Mouse (Mus musculus) limb, embryonic 10.5 days (tissue): ENCODE results near the gene Pip5kl1. TPM values are rescaled to one million over a fixed set of nuclear protein-coding genes. Genes with fewer than 3 reads are reported as not detected.

Experiments
- DNase-seq: peaks from one replicate; pipeline ENCODE4 v3.0.0-alpha.2; 2017; ENCODE audit warnings: low spot score
- H3K27ac ChIP-seq: fragments of 300-500 bp; sonication (generic); 2 replicates; pipeline ENCODE4 v1.5.1; 2016; ENCODE audit warnings: mild to moderate bottlenecking
- H3K27me3 ChIP-seq: fragments of 300-500 bp; sonication (generic); 2 replicates; pipeline ENCODE4 v1.6.1; 2016; ENCODE audit warnings: low read depth, mild to moderate bottlenecking; ENCODE audit not compliant: poor library complexity, severe bottlenecking
- H3K36me3 ChIP-seq: fragments of 300-500 bp; sonication (generic); 2 replicates; pipeline ENCODE4 v1.6.1; 2016; ENCODE audit warnings: mild to moderate bottlenecking, moderate library complexity
- H3K4me1 ChIP-seq: fragments of 300-500 bp; sonication (generic); 2 replicates; pipeline ENCODE4 v1.6.1; 2016
- H3K4me3 ChIP-seq: fragments of 300-500 bp; sonication (generic); 2 replicates; pipeline ENCODE4 v1.5.1; 2016; ENCODE audit warnings: mild to moderate bottlenecking, moderate library complexity
- H3K9me3 ChIP-seq: fragments of 300-500 bp; sonication (generic); replicated peaks from 2 replicates; pipeline ENCODE4 v1.6.1; 2016; ENCODE audit warnings: mild to moderate bottlenecking
- WGBS: fragments of 180-500 bp; shearing (Covaris S2); methylation state at CpG from one replicate; pipeline ENCODE4 v1.1.7; 2016; 5-methylcytosine and 5-hydroxymethylcytosine counted together
- polyA plus RNA-seq: library from polyadenylated mRNA; unstranded; fragments of >200 nt; fragmentation: Nextera tagmentation; extraction: Ambion mirVana; gene quantifications from 2 replicates; pipeline ENCODE4 v1.2.1, GENCODE M21; 2016

The Pip5kl1 gene
- polyA plus RNA-seq, 1 experiment from 2014 or later, result 2.7 TPM

GRCm38 (mm10) chr2:32597699-32598098, 23.1 kb downstream of the Pip5kl1 start:
- Histone ChIP-seq H3K4me3 (no peak overlapping the region), H3K27ac (0 out of 2 replicates have a peak overlapping the region, but pooled peaks have one; percentile 6), H3K9me3 (no peaks in the 10 kb centered on the region), H3K36me3 (peaks cover 42% of the 10 kb centered on the region), H3K27me3 (no peaks in the 10 kb centered on the region), H3K4me1 (peaks cover 17% of the 10 kb centered on the region)
- no peak for DNase-seq
- WGBS, result 84% methylated on average over 5 of the region's 5 CpGs

- Histone ChIP-seq H3K4me3 (no peak overlapping the region), H3K27ac (0 out of 2 replicates have a peak overlapping the region, but pooled peaks have one; percentile 14), H3K27me3 (no peaks in the 10 kb centered on the region), H3K9me3 (no peaks in the 10 kb centered on the region), H3K36me3 (peaks cover 42% of the 10 kb centered on the region), H3K4me1 (peaks cover 17% of the 10 kb centered on the region)
- DNase-seq, result no peak
- 96% methylated on average over 8 of the region's 8 CpGs for WGBS
Measured at GRCm38 (mm10) chr2:32598506-32598905, 23.9 kb downstream of the Pip5kl1 start.

GRCm38 (mm10) chr2:32599409-32599808, 24.8 kb downstream of the Pip5kl1 start, which contains the start of gene St6galnac6:
TSS of gene St6galnac6 (plus strand) at chr2:32599709.
- no peak for DNase-seq
- peaks cover 35% of the 10 kb centered on the region for H3K36me3 ChIP-seq
- H3K4me3 ChIP-seq, result no peak within 1 kb of the TSS
- WGBS, result 95% methylated on average over 3 of the region's 3 CpGs
- no peaks in the 10 kb centered on the region for H3K9me3 ChIP-seq
- H3K4me1 ChIP-seq, result peaks cover 17% of the 10 kb centered on the region
- H3K27ac ChIP-seq, result peak within 1 kb of the TSS; percentile 14; the same call in 1 of the 2 replicates
- H3K27me3 ChIP-seq, result no peaks in the 10 kb centered on the region

- peaks cover 19% of the 10 kb centered on the region for H3K4me1 ChIP-seq
- H3K27ac ChIP-seq, result peak overlapping the region; percentile 87
- H3K9me3 ChIP-seq, result no peaks in the 10 kb centered on the region
- 46% methylated on average over 8 of the region's 8 CpGs for WGBS
- peak; percentile 52 for DNase-seq
- H3K4me3 ChIP-seq, result no peak overlapping the region
- H3K27me3 ChIP-seq, result no peaks in the 10 kb centered on the region
- H3K36me3 ChIP-seq, result peaks cover 17% of the 10 kb centered on the region
Measured at GRCm38 (mm10) chr2:32601417-32602065, 26.9 kb downstream of the Pip5kl1 start.

- Histone ChIP-seq H3K36me3 (peaks cover 6% of the 10 kb centered on the region; the same call in 1 of the 2 replicates), H3K27me3 (no peaks in the 10 kb centered on the region), H3K9me3 (no peaks in the 10 kb centered on the region), H3K27ac (peak overlapping the region; percentile 87), H3K4me3 (peak overlapping the region; percentile 53), H3K4me1 (peaks cover 30% of the 10 kb centered on the region)
- under 1% methylated on average over 11 of the region's 11 CpGs for WGBS
- peak; percentile 97 for DNase-seq
Measured at GRCm38 (mm10) chr2:32602600-32603054, 28.0 kb downstream of the Pip5kl1 start.

- DNase-seq, result no peak
- 51% methylated on average over 10 of the region's 10 CpGs for WGBS
- H3K36me3 ChIP-seq, result no peaks in the 10 kb centered on the region
- no peak overlapping the region for H3K27ac ChIP-seq
- H3K27me3 ChIP-seq, result no peaks in the 10 kb centered on the region
- H3K9me3 ChIP-seq, result no peaks in the 10 kb centered on the region
- H3K4me3 ChIP-seq, result no peak overlapping the region
- peaks cover 48% of the 10 kb centered on the region for H3K4me1 ChIP-seq
Measured at GRCm38 (mm10) chr2:32604631-32605030, 30.0 kb downstream of the Pip5kl1 start.

GRCm38 (mm10) chr2:32606161-32607142, 31.9 kb downstream of the Pip5kl1 start:
- H3K27me3 ChIP-seq, result no peaks in the 10 kb centered on the region
- peak overlapping the region; percentile 95 for H3K27ac ChIP-seq
- H3K4me1 ChIP-seq, result peaks cover 57% of the 10 kb centered on the region
- DNase-seq, result peak; percentile 89
- WGBS, result 16% methylated on average over 40 of the region's 55 CpGs
- no peaks in the 10 kb centered on the region for H3K9me3 ChIP-seq
- peak overlapping the region; percentile 85 for H3K4me3 ChIP-seq
- H3K36me3 ChIP-seq, result no peaks in the 10 kb centered on the region

- H3K4me1 ChIP-seq, result peaks cover 50% of the 10 kb centered on the region
- no peaks in the 10 kb centered on the region for H3K27me3 ChIP-seq
- WGBS, result 6% methylated on average over 34 of the region's 34 CpGs
Measured at GRCm38 (mm10) chr2:32607262-32607947, 32.8 kb downstream of the Pip5kl1 start.

GRCm38 (mm10) chr2:32608141-32608777, 33.7 kb downstream of the Pip5kl1 start:
- no peaks in the 10 kb centered on the region for H3K9me3 ChIP-seq
- peaks cover 47% of the 10 kb centered on the region for H3K4me1 ChIP-seq
- DNase-seq, result peak; percentile 75
- no peaks in the 10 kb centered on the region for H3K27me3 ChIP-seq
- H3K4me3 ChIP-seq, result peak overlapping the region; percentile 85
- peak overlapping the region; percentile 67 for H3K27ac ChIP-seq
- 4% methylated on average over 25 of the region's 25 CpGs for WGBS
- peaks cover 13% of the 10 kb centered on the region for H3K36me3 ChIP-seq

More at GRCm38 (mm10) chr2:32607262-32607947, 32.8 kb downstream of the Pip5kl1 start:
- Histone ChIP-seq H3K36me3 (peaks cover 5% of the 10 kb centered on the region), H3K4me3 (peak overlapping the region; percentile 85), H3K9me3 (no peaks in the 10 kb centered on the region), H3K27ac (peak overlapping the region; percentile 95)
- DNase-seq, result peak; percentile 77

GRCm38 (mm10) chr2:32608778-32609435, 34.3 kb downstream of the Pip5kl1 start:
- Histone ChIP-seq H3K27ac (peak overlapping the region; percentile 67), H3K4me1 (peaks cover 47% of the 10 kb centered on the region), H3K4me3 (peak overlapping the region; percentile 85), H3K27me3 (no peaks in the 10 kb centered on the region), H3K36me3 (peaks cover 16% of the 10 kb centered on the region), H3K9me3 (no peaks in the 10 kb centered on the region)
- WGBS, result 33% methylated on average over 18 of the region's 18 CpGs
- peak; percentile 47 for DNase-seq

GRCm38 (mm10) chr2:32610610-32611229, 36.1 kb downstream of the Pip5kl1 start:
- H3K27me3 ChIP-seq, result no peaks in the 10 kb centered on the region
- peaks cover 47% of the 10 kb centered on the region for H3K4me1 ChIP-seq
- H3K27ac ChIP-seq, result peak overlapping the region; percentile 57; the same call in 1 of the 2 replicates
- 22% methylated on average over 23 of the region's 23 CpGs for WGBS
- peak overlapping the region; percentile 46 for H3K4me3 ChIP-seq
- no peaks in the 10 kb centered on the region for H3K9me3 ChIP-seq
- no peak for DNase-seq
- H3K36me3 ChIP-seq, result peaks cover 30% of the 10 kb centered on the region
